Mouse (Mus musculus) heart, embryonic 10.5 days (tissue): ENCODE data around the gene Schip1. TPM values are rescaled to one million over a fixed set of nuclear protein-coding genes. Genes with fewer than 3 reads are reported as not detected.

Experiments
- DNase-seq: peaks from one replicate; pipeline ENCODE4 v3.0.0-alpha.2; 2017; ENCODE audit warnings: low spot score
- H3K27ac ChIP-seq: fragments of 300-500 bp; sonication (generic); 2 replicates; pipeline ENCODE4 v1.5.1; 2016; ENCODE audit warnings: mild to moderate bottlenecking
- H3K27me3 ChIP-seq: fragments of 300-500 bp; sonication (generic); 2 replicates; pipeline ENCODE4 v1.6.1; 2016; ENCODE audit warnings: mild to moderate bottlenecking; ENCODE audit not compliant: poor library complexity, insufficient read depth, severe bottlenecking
- H3K36me3 ChIP-seq: fragments of 300-500 bp; sonication (generic); 2 replicates; pipeline ENCODE4 v1.6.1; 2016; ENCODE audit warnings: mild to moderate bottlenecking, moderate library complexity
- H3K4me1 ChIP-seq: fragments of 300-500 bp; sonication (generic); 2 replicates; pipeline ENCODE4 v1.6.1; 2016; ENCODE audit warnings: mild to moderate bottlenecking
- H3K4me3 ChIP-seq: fragments of 300-500 bp; sonication (generic); 2 replicates; pipeline ENCODE4 v1.5.1; 2016; ENCODE audit warnings: mild to moderate bottlenecking, moderate library complexity
- H3K9me3 ChIP-seq: fragments of 300-500 bp; sonication (generic); 2 replicates; pipeline ENCODE4 v1.6.1; 2016; ENCODE audit warnings: mild to moderate bottlenecking, moderate library complexity
- WGBS: fragments of 180-500 bp; shearing (Covaris S2); methylation state at CpG from one replicate; pipeline ENCODE4 v1.1.7; 2016; 5-methylcytosine and 5-hydroxymethylcytosine counted together
- polyA plus RNA-seq: library from polyadenylated mRNA; unstranded; fragments of >200 nt; fragmentation: Nextera tagmentation; extraction: Ambion mirVana; gene quantifications from 2 replicates; pipeline ENCODE4 v1.2.1, GENCODE M21; 2016

The Schip1 gene
- polyA plus RNA-seq, 1 experiment from 2014 or later, result 71.0 TPM

- WGBS, result 81% methylated on average over 4 of the region's 4 CpGs
- H3K36me3 ChIP-seq, result no peaks in the 10 kb centered on the region
- H3K9me3 ChIP-seq, result no peaks in the 10 kb centered on the region
- no peak for DNase-seq
- no peak overlapping the region for H3K4me3 ChIP-seq
- H3K27me3 ChIP-seq, result no peaks in the 10 kb centered on the region
- H3K27ac ChIP-seq, result no peak overlapping the region
- peaks cover 41% of the 10 kb centered on the region for H3K4me1 ChIP-seq
Observed at GRCm38 (mm10) chr3:68570319-68570718, 505.7 kb downstream of the Schip1 start.

- H3K27ac ChIP-seq, result peak overlapping the region; percentile 85
- H3K4me1 ChIP-seq, result peaks cover 53% of the 10 kb centered on the region
- H3K36me3 ChIP-seq, result no peaks in the 10 kb centered on the region
- peak overlapping the region; percentile 56 for H3K4me3 ChIP-seq
- no peaks in the 10 kb centered on the region for H3K9me3 ChIP-seq
- no peaks in the 10 kb centered on the region for H3K27me3 ChIP-seq
- no peak for DNase-seq
- 19% methylated on average over 28 of the region's 28 CpGs for WGBS
Observed at GRCm38 (mm10) chr3:68572249-68573225, 507.9 kb downstream of the Schip1 start.

- 71% methylated on average over 3 of the region's 3 CpGs for WGBS
- no peak for DNase-seq
- H3K4me1 ChIP-seq, result peaks cover 54% of the 10 kb centered on the region
- no peaks in the 10 kb centered on the region for H3K36me3 ChIP-seq
- H3K4me3 ChIP-seq, result no peak overlapping the region
- no peak overlapping the region for H3K27ac ChIP-seq
- no peaks in the 10 kb centered on the region for H3K9me3 ChIP-seq
- H3K27me3 ChIP-seq, result no peaks in the 10 kb centered on the region
Observed at GRCm38 (mm10) chr3:68573226-68573624, 508.6 kb downstream of the Schip1 start.

GRCm38 (mm10) chr3:68574097-68574496, 509.5 kb downstream of the Schip1 start:
- DNase-seq, result no peak
- no peak overlapping the region for H3K27ac ChIP-seq
- H3K36me3 ChIP-seq, result no peaks in the 10 kb centered on the region
- H3K4me1 ChIP-seq, result peaks cover 56% of the 10 kb centered on the region
- H3K27me3 ChIP-seq, result no peaks in the 10 kb centered on the region
- WGBS, result 54% methylated on average over 8 of the region's 8 CpGs
- no peak overlapping the region for H3K4me3 ChIP-seq
- H3K9me3 ChIP-seq, result no peaks in the 10 kb centered on the region

- no peaks in the 10 kb centered on the region for H3K36me3 ChIP-seq
- WGBS, result 73% methylated on average over 8 of the region's 8 CpGs
- peaks cover 59% of the 10 kb centered on the region for H3K4me1 ChIP-seq
- H3K9me3 ChIP-seq, result no peaks in the 10 kb centered on the region
- no peak overlapping the region for H3K27ac ChIP-seq
- DNase-seq, result no peak
- H3K27me3 ChIP-seq, result no peaks in the 10 kb centered on the region
- H3K4me3 ChIP-seq, result no peak overlapping the region
Observed at GRCm38 (mm10) chr3:68574565-68574964, 510.0 kb downstream of the Schip1 start.

GRCm38 (mm10) chr3:68575636-68576340, 511.2 kb downstream of the Schip1 start:
- Histone ChIP-seq H3K4me3 (peak overlapping the region; percentile 31; the same call in 1 of the 2 replicates), H3K27ac (peak overlapping the region; percentile 79), H3K9me3 (no peaks in the 10 kb centered on the region), H3K4me1 (peaks cover 69% of the 10 kb centered on the region), H3K36me3 (no peaks in the 10 kb centered on the region), H3K27me3 (no peaks in the 10 kb centered on the region)
- no peak for DNase-seq
- 44% methylated on average over 10 of the region's 10 CpGs for WGBS

GRCm38 (mm10) chr3:68576431-68576830, 511.8 kb downstream of the Schip1 start:
- no peaks in the 10 kb centered on the region for H3K36me3 ChIP-seq
- DNase-seq, result peak; percentile 82

GRCm38 (mm10) chr3:68576948-68577347, 512.3 kb downstream of the Schip1 start:
- DNase-seq, result no peak
- Histone ChIP-seq H3K4me3 (no peak overlapping the region), H3K36me3 (no peaks in the 10 kb centered on the region), H3K27ac (peak overlapping the region; percentile 79), H3K27me3 (no peaks in the 10 kb centered on the region), H3K4me1 (peaks cover 74% of the 10 kb centered on the region), H3K9me3 (no peaks in the 10 kb centered on the region)
- WGBS, result 54% methylated on average over 5 of the region's 5 CpGs

More at GRCm38 (mm10) chr3:68576431-68576830, 511.8 kb downstream of the Schip1 start:
- no peaks in the 10 kb centered on the region for H3K9me3 ChIP-seq
- peak overlapping the region; percentile 79 for H3K27ac ChIP-seq
- H3K4me3 ChIP-seq, result peak overlapping the region; percentile 31
- peaks cover 70% of the 10 kb centered on the region for H3K4me1 ChIP-seq
- H3K27me3 ChIP-seq, result no peaks in the 10 kb centered on the region
- 15% methylated on average over 7 of the region's 7 CpGs for WGBS

GRCm38 (mm10) chr3:68581591-68581990, 517.0 kb downstream of the Schip1 start:
- Histone ChIP-seq H3K36me3 (no peaks in the 10 kb centered on the region), H3K4me1 (peaks cover 80% of the 10 kb centered on the region), H3K9me3 (no peaks in the 10 kb centered on the region), H3K4me3 (no peak overlapping the region), H3K27ac (peak overlapping the region; percentile 91), H3K27me3 (no peaks in the 10 kb centered on the region)
- no peak for DNase-seq
- WGBS, result 62% methylated on average over 13 of the region's 13 CpGs

- H3K4me3 ChIP-seq, result no peak overlapping the region
- 78% methylated on average over 12 of the region's 12 CpGs for WGBS
- no peaks in the 10 kb centered on the region for H3K27me3 ChIP-seq
- H3K36me3 ChIP-seq, result no peaks in the 10 kb centered on the region
- no peaks in the 10 kb centered on the region for H3K9me3 ChIP-seq
- H3K27ac ChIP-seq, result peak overlapping the region; percentile 91
- DNase-seq, result no peak
- peaks cover 82% of the 10 kb centered on the region for H3K4me1 ChIP-seq
Observed at GRCm38 (mm10) chr3:68582103-68582740, 517.6 kb downstream of the Schip1 start.

- peak overlapping the region; percentile 43 for H3K4me3 ChIP-seq
- H3K9me3 ChIP-seq, result no peaks in the 10 kb centered on the region
- no peaks in the 10 kb centered on the region for H3K36me3 ChIP-seq
- peak overlapping the region; percentile 91 for H3K27ac ChIP-seq
- DNase-seq, result no peak
- no peaks in the 10 kb centered on the region for H3K27me3 ChIP-seq
- whole genome bisulfite sequencing, result 20% methylated on average over 14 of the region's 14 CpGs
- peaks cover 87% of the 10 kb centered on the region for H3K4me1 ChIP-seq
Observed at GRCm38 (mm10) chr3:68583031-68583693, 518.6 kb downstream of the Schip1 start.

- H3K4me3 ChIP-seq, result peak overlapping the region; percentile 43
- H3K27me3 ChIP-seq, result no peaks in the 10 kb centered on the region
- H3K27ac ChIP-seq, result peak overlapping the region; percentile 91
- peaks cover 87% of the 10 kb centered on the region for H3K4me1 ChIP-seq
- no peaks in the 10 kb centered on the region for H3K9me3 ChIP-seq
- WGBS, result 40% methylated on average over 14 of the region's 14 CpGs
- no peaks in the 10 kb centered on the region for H3K36me3 ChIP-seq
- no peak for DNase-seq
Observed at GRCm38 (mm10) chr3:68583771-68584511, 519.3 kb downstream of the Schip1 start.
